Mouse (Mus musculus): ENCODE results near the gene Enthd1. TPM values are rescaled to one million over a fixed set of nuclear protein-coding genes. Genes with fewer than 3 reads are reported as not detected.
"Not testable (repeated sequence)": the region's sequence is repeated elsewhere in the genome, so short reads cannot be mapped to it uniquely, and the experiment has no call there.

Enthd1 gene
- polyA plus RNA-seq, 1 experiment: 29.0 TPM

- Histone ChIP-seq H3K27ac (ENCODE audit: control insufficient read depth, insufficient read depth, low read depth, low read length) (no peak overlapping the region), H3K4me3 (ENCODE audit: control insufficient read depth, low read depth, low read length) (no peak overlapping the region), H3K4me1 (ENCODE audit: control insufficient read depth, insufficient read depth, low read length) (no peaks in the 10 kb centered on the region; the same call in 1 of the 2 replicates), H3K27me3 (ENCODE audit: control insufficient read depth, insufficient read depth, low read length) (no peaks in the 10 kb centered on the region), H3K36me3 (ENCODE audit: control insufficient read depth, insufficient read depth, low read length) (no peaks in the 10 kb centered on the region; the same call in 1 of the 2 replicates)
- TF ChIP-seq CTCF (IDR thresholded peaks at IDR 0.05; ENCODE audit: control insufficient read depth, insufficient read depth, insufficient replicate concordance, low read depth, low read length): no peak
These were observed 45.0 kb downstream of the Enthd1 start for GRCm38 (mm10) chr15:80519931-80520330.

- TF ChIP-seq POLR2A (IDR thresholded peaks at IDR 0.05; ENCODE audit: control insufficient read depth, low read depth, low read length) (no peak), CTCF (IDR thresholded peaks at IDR 0.05; ENCODE audit: control insufficient read depth, insufficient read depth, insufficient replicate concordance, low read depth, low read length) (no peak)
- Histone ChIP-seq H3K4me3 (ENCODE audit: control insufficient read depth, low read depth, low read length) (no peak overlapping the region), H3K27me3 (ENCODE audit: control insufficient read depth, insufficient read depth, low read length) (no peaks in the 10 kb centered on the region), H3K36me3 (ENCODE audit: control insufficient read depth, insufficient read depth, low read length) (no peaks in the 10 kb centered on the region; the same call in none of the 2 replicates), H3K4me1 (ENCODE audit: control insufficient read depth, insufficient read depth, low read length) (no peaks in the 10 kb centered on the region; the same call in 1 of the 2 replicates), H3K27ac (ENCODE audit: control insufficient read depth, insufficient read depth, low read depth, low read length) (no peak overlapping the region)
These were observed 46.3 kb downstream of the Enthd1 start for GRCm38 (mm10) chr15:80518567-80519223.

- Histone ChIP-seq H3K4me1 (ENCODE audit: control insufficient read depth, insufficient read depth, low read length) (no peaks in the 10 kb centered on the region; the same call in 1 of the 2 replicates), H3K4me3 (ENCODE audit: control insufficient read depth, low read depth, low read length) (no peak overlapping the region), H3K27me3 (ENCODE audit: control insufficient read depth, insufficient read depth, low read length) (no peaks in the 10 kb centered on the region), H3K27ac (ENCODE audit: control insufficient read depth, insufficient read depth, low read depth, low read length) (no peak overlapping the region), H3K36me3 (ENCODE audit: control insufficient read depth, insufficient read depth, low read length) (no peaks in the 10 kb centered on the region; the same call in none of the 2 replicates)
- no peak for TF ChIP-seq CTCF (IDR thresholded peaks at IDR 0.05; ENCODE audit: control insufficient read depth, insufficient read depth, insufficient replicate concordance, low read depth, low read length)
- TF ChIP-seq POLR2A (IDR thresholded peaks at IDR 0.05; ENCODE audit: control insufficient read depth, low read depth, low read length): no peak
These were observed 47.0 kb downstream of the Enthd1 start for GRCm38 (mm10) chr15:80517996-80518395.

GRCm38 (mm10) chr15:80516525-80516924 is 48.4 kb downstream of the Enthd1 start:
- Histone ChIP-seq H3K4me3 (ENCODE audit: control insufficient read depth, low read depth, low read length) (no peak overlapping the region), H3K36me3 (ENCODE audit: control insufficient read depth, insufficient read depth, low read length) (no peaks in the 10 kb centered on the region; the same call in none of the 2 replicates), H3K27ac (ENCODE audit: control insufficient read depth, insufficient read depth, low read depth, low read length) (no peak overlapping the region), H3K4me1 (ENCODE audit: control insufficient read depth, insufficient read depth, low read length) (no peaks in the 10 kb centered on the region), H3K27me3 (ENCODE audit: control insufficient read depth, insufficient read depth, low read length) (no peaks in the 10 kb centered on the region)
- TF ChIP-seq CTCF (IDR thresholded peaks at IDR 0.05; ENCODE audit: control insufficient read depth, insufficient read depth, insufficient replicate concordance, low read depth, low read length) (no peak), POLR2A (IDR thresholded peaks at IDR 0.05; ENCODE audit: control insufficient read depth, low read depth, low read length) (no peak)

- Histone ChIP-seq H3K27me3 (ENCODE audit: control insufficient read depth, insufficient read depth, low read length) (no peaks in the 10 kb centered on the region), H3K4me3 (ENCODE audit: control insufficient read depth, low read depth, low read length) (no peak overlapping the region), H3K27ac (ENCODE audit: control insufficient read depth, insufficient read depth, low read depth, low read length) (no peak overlapping the region), H3K4me1 (ENCODE audit: control insufficient read depth, insufficient read depth, low read length) (no peaks in the 10 kb centered on the region), H3K36me3 (ENCODE audit: control insufficient read depth, insufficient read depth, low read length) (no peaks in the 10 kb centered on the region)
- TF ChIP-seq CTCF (IDR thresholded peaks at IDR 0.05; ENCODE audit: control insufficient read depth, insufficient read depth, insufficient replicate concordance, low read depth, low read length) (no peak), POLR2A (IDR thresholded peaks at IDR 0.05; ENCODE audit: control insufficient read depth, low read depth, low read length) (no peak)
These were observed 59.9 kb downstream of the Enthd1 start for GRCm38 (mm10) chr15:80505086-80505485.

- H3K27me3 ChIP-seq (ENCODE audit: control insufficient read depth, insufficient read depth, low read length); H3K4me3 ChIP-seq (ENCODE audit: control insufficient read depth, low read depth, low read length); H3K36me3 ChIP-seq (ENCODE audit: control insufficient read depth, insufficient read depth, low read length); H3K27ac ChIP-seq (ENCODE audit: control insufficient read depth, insufficient read depth, low read depth, low read length); H3K4me1 ChIP-seq (ENCODE audit: control insufficient read depth, insufficient read depth, low read length): not testable (repeated sequence)
These were observed 61.8 kb downstream of the Enthd1 start for GRCm38 (mm10) chr15:80503155-80503554.

- TF ChIP-seq CTCF (IDR thresholded peaks at IDR 0.05; ENCODE audit: control insufficient read depth, insufficient read depth, insufficient replicate concordance, low read depth, low read length): no peak
- TF ChIP-seq POLR2A (IDR thresholded peaks at IDR 0.05; ENCODE audit: control insufficient read depth, low read depth, low read length): no peak
These were observed 62.2 kb downstream of the Enthd1 start for GRCm38 (mm10) chr15:80502741-80503140.

More at GRCm38 (mm10) chr15:80502741-80503140, 62.2 kb downstream of the Enthd1 start:
- Histone ChIP-seq H3K27me3 (ENCODE audit: control insufficient read depth, insufficient read depth, low read length) (no peaks in the 10 kb centered on the region), H3K36me3 (ENCODE audit: control insufficient read depth, insufficient read depth, low read length) (no peaks in the 10 kb centered on the region), H3K4me3 (ENCODE audit: control insufficient read depth, low read depth, low read length) (no peak overlapping the region), H3K27ac (ENCODE audit: control insufficient read depth, insufficient read depth, low read depth, low read length) (no peak overlapping the region), H3K4me1 (ENCODE audit: control insufficient read depth, insufficient read depth, low read length) (no peaks in the 10 kb centered on the region)

Measured in testis, adult 2 months (tissue).